Mouse (Mus musculus) heart, postnatal 0 days (tissue): ENCODE results near the gene Fcho2. TPM values are rescaled to one million over a fixed set of nuclear protein-coding genes. Genes with fewer than 3 reads are reported as not detected.

ENCODE experiments used
- ATAC-seq: fragments of 200-750 bp; cut with Nextera tagmentation; 2 replicates; pipeline ENCODE4 v1.8.0; 2017; ENCODE audit warnings: low read depth, moderate number of reproducible peaks, moderate library complexity; ENCODE audit not compliant: insufficient read depth
- DNase-seq: peaks from one replicate; pipeline ENCODE4 v3.0.0-alpha.2; 2016; ENCODE audit warnings: low spot score
- H3K27ac ChIP-seq: fragments of 300-500 bp; sonication (generic); 2 replicates; pipeline ENCODE4 v1.5.1; 2014; ENCODE audit warnings: low read depth, mild to moderate bottlenecking
- H3K27me3 ChIP-seq: fragments of 300-500 bp; sonication (generic); 2 replicates; pipeline ENCODE4 v1.6.1; 2014; ENCODE audit warnings: low read length, mixed read lengths; ENCODE audit not compliant: control insufficient read depth, insufficient read depth
- H3K36me3 ChIP-seq: fragments of 300-500 bp; sonication (generic); replicated peaks from 2 replicates; pipeline ENCODE4 v1.6.1; 2014; ENCODE audit warnings: low read length, mixed read lengths; ENCODE audit not compliant: control insufficient read depth, insufficient read depth
- H3K4me1 ChIP-seq: fragments of 300-500 bp; sonication (generic); 2 replicates; pipeline ENCODE4 v1.6.1; 2014; ENCODE audit warnings: antibody characterized with exemption; ENCODE audit not compliant: control insufficient read depth, insufficient read depth
- H3K4me2 ChIP-seq: fragments of 300-500 bp; sonication (generic); 2 replicates; pipeline ENCODE4 v1.6.1; 2014; ENCODE audit warnings: low read depth, mild to moderate bottlenecking, low read length, moderate library complexity
- H3K4me3 ChIP-seq: fragments of 300-500 bp; sonication (generic); 2 replicates; pipeline ENCODE4 v1.5.1; 2014; ENCODE audit warnings: low read depth, low read length
- H3K9ac ChIP-seq: fragments of 300-500 bp; sonication (generic); replicated peaks from 2 replicates; pipeline ENCODE4 v1.6.1; 2014; ENCODE audit warnings: low read depth, low read length, mixed read lengths
- H3K9me3 ChIP-seq: fragments of 300-500 bp; sonication (generic); replicated peaks from 2 replicates; pipeline ENCODE4 v1.6.1; 2016; ENCODE audit warnings: low read length; ENCODE audit not compliant: control insufficient read depth
- CTCF ChIP-seq: IDR thresholded peaks from 2 replicates; pipeline ENCODE4 v1.5.1; 2016; ENCODE audit warnings: antibody characterized with exemption, control low read depth, low read depth
- EP300 ChIP-seq: IDR thresholded peaks from 2 replicates; pipeline ENCODE4 v1.6.1; 2016; ENCODE audit warnings: antibody characterized with exemption, low read depth
- WGBS: fragments of 180-500 bp; shearing (Covaris S2); extraction: QIAGEN DNeasy Blood & Tissue Kit; methylation state at CpG from one replicate; pipeline ENCODE4 v1.1.7; 2014; 5-methylcytosine and 5-hydroxymethylcytosine counted together
- polyA plus RNA-seq: library from polyadenylated mRNA; unstranded; fragments of >200 nt; fragmentation: Nextera tagmentation; extraction: Ambion mirVana; gene quantifications from 2 replicates; pipeline ENCODE4 v1.2.1, GENCODE M21; 2015
- total RNA-seq: library from RNA; depleted of rRNA; stranded (reverse); fragments of >200 nt; gene quantifications from 2 replicates; pipeline ENCODE4 v1.2.3, GENCODE M21; 2014; ENCODE audit warnings: low replicate concordance

Fcho2 gene
- total and polyA plus RNA-seq, 2 experiments from 2014 or later: 18.5 to 20.6 TPM

- peak; percentile 58 for ATAC-seq
- H3K4me2 ChIP-seq: peak within 1 kb of the TSS; percentile 64
- H3K4me3 ChIP-seq: peak within 1 kb of the TSS; percentile 47
- H3K27me3 ChIP-seq: 0 out of 2 replicates have a peak, but pooled peaks cover 14% of the 10 kb centered on the region
- H3K36me3 ChIP-seq: no peaks in the 10 kb centered on the region
- peak within 1 kb of the TSS; percentile 65 for H3K27ac ChIP-seq
- TF ChIP-seq CTCF (no peak), EP300 (no peak)
- peaks cover 21% of the 10 kb centered on the region for H3K4me1 ChIP-seq
- no peaks in the 10 kb centered on the region for H3K9me3 ChIP-seq
- 6% methylated on average over 43 of the region's 44 CpGs for WGBS
- no peak for DNase-seq
- peak within 1 kb of the TSS; percentile 54 for H3K9ac ChIP-seq
Measured at GRCm38 (mm10) chr13:98694773-98695314, 120.4 kb downstream of the Fcho2 start, which contains the start of gene Tmem171. TSS of gene Tmem171 (minus strand) at chr13:98694834.

DNA sequence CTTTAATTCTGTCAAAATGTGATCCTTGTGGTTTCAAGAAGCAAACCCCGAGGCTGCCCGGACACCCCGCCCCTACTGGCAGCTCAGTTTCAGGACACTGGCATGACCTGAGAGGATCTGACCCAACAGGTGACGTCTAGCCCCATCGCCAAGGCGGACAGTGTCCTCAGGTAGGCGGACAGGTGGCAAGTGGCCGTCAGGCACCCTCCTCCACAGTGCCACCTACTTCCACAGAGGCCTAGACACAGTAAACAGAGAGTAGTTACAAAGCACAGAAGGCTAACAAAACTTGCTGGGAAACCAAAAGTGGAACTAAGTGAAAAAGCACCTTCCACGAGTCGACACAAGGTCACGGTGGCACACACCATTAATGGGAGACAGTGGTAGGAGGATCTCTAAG lies 121.9 kb downstream of the Fcho2 start:
- Histone ChIP-seq H3K27ac (no peak overlapping the region), H3K9me3 (no peaks in the 10 kb centered on the region), H3K4me2 (no peak overlapping the region), H3K9ac (no peak overlapping the region), H3K27me3 (0 out of 2 replicates have a peak, but pooled peaks cover 14% of the 10 kb centered on the region), H3K36me3 (no peaks in the 10 kb centered on the region), H3K4me1 (peaks cover 21% of the 10 kb centered on the region), H3K4me3 (no peak overlapping the region)
- DNase-seq: no peak
- no peak for TF ChIP-seq CTCF
- no peak for TF ChIP-seq EP300
- no peak for ATAC-seq
- 91% methylated on average over 11 of the region's 11 CpGs for WGBS

- WGBS: 94% methylated on average over 13 of the region's 13 CpGs
- H3K9ac ChIP-seq: no peak overlapping the region
- no peak for TF ChIP-seq EP300
- no peak for TF ChIP-seq CTCF
- no peaks in the 10 kb centered on the region for H3K36me3 ChIP-seq
- 0 out of 2 replicates have a peak, but pooled peaks cover 14% of the 10 kb centered on the region for H3K27me3 ChIP-seq
- no peak for DNase-seq
- peaks cover 21% of the 10 kb centered on the region for H3K4me1 ChIP-seq
- no peak overlapping the region for H3K4me3 ChIP-seq
- no peak for ATAC-seq
- H3K27ac ChIP-seq: no peak overlapping the region
- no peak overlapping the region for H3K4me2 ChIP-seq
- no peaks in the 10 kb centered on the region for H3K9me3 ChIP-seq
Measured at GRCm38 (mm10) chr13:98691956-98692515, 123.2 kb downstream of the Fcho2 start.

DNA sequence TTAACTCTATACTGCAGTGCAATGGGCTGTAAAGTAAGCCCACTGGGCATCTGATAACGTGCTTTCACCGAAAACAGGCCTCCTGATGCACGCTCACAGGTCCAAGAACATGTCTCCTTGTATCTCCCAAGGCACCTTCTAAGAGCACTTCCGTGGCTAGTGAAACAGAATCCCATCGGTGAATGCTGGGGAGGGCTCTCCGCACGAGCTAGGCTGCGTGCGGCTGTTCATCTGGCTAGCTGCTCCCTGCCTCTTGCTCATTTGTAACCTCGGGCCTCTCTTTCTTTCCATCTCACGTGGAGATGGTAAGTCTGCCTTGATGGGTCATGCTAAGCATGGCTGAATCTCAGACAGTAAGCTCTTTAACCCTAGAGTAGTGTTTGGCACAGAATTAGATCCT lies 124.4 kb downstream of the Fcho2 start:
- ATAC-seq: no peak
- Histone ChIP-seq H3K4me3 (no peak overlapping the region), H3K27me3 (0 out of 2 replicates have a peak, but pooled peaks cover 14% of the 10 kb centered on the region), H3K4me2 (no peak overlapping the region), H3K9me3 (no peaks in the 10 kb centered on the region), H3K4me1 (peaks cover 15% of the 10 kb centered on the region), H3K27ac (no peak overlapping the region), H3K9ac (no peak overlapping the region), H3K36me3 (no peaks in the 10 kb centered on the region)
- no peak for TF ChIP-seq EP300
- TF ChIP-seq CTCF: no peak
- no peak for DNase-seq
- 93% methylated on average over 11 of the region's 11 CpGs for WGBS

GRCm38 (mm10) chr13:98689605-98690290 lies 125.5 kb downstream of the Fcho2 start:
- DNase-seq: peak; percentile 50
- H3K9ac ChIP-seq: no peak overlapping the region

More at GRCm38 (mm10) chr13:98689605-98690290, 125.5 kb downstream of the Fcho2 start:
- Histone ChIP-seq H3K4me3 (no peak overlapping the region), H3K9me3 (no peaks in the 10 kb centered on the region), H3K36me3 (no peaks in the 10 kb centered on the region), H3K27me3 (0 out of 2 replicates have a peak, but pooled peaks cover 7% of the 10 kb centered on the region), H3K4me2 (peak overlapping the region; percentile 37), H3K4me1 (peaks cover 7% of the 10 kb centered on the region; the same call in 1 of the 2 replicates), H3K27ac (peak overlapping the region; percentile 49)
- WGBS: 19% methylated on average over 11 of the region's 11 CpGs
- TF ChIP-seq EP300 (no peak), CTCF (no peak)
- peak; percentile 67 for ATAC-seq
